Mouse (Mus musculus): ENCODE measurements around the gene Mcemp1. TPM values are rescaled to one million over a fixed set of nuclear protein-coding genes. Genes with fewer than 3 reads are reported as not detected.

The Mcemp1 gene
- 0.51 and 1.1 TPM in 2 replicates for polyA plus RNA-seq (2015; fragmentation: Nextera tagmentation; extraction: Ambion mirVana)

- Histone ChIP-seq H3K9me3 (no peaks in the 10 kb centered on the region), H3K4me2 (no peak within 1 kb of the TSS), H3K9ac (no peak within 1 kb of the TSS), H3K27me3 (no peaks in the 10 kb centered on the region), H3K4me3 (no peak within 1 kb of the TSS), H3K36me3 (no peaks in the 10 kb centered on the region), H3K4me1 (no peaks in the 10 kb centered on the region), H3K27ac (no peak within 1 kb of the TSS)
- WGBS = 68% methylated on average over 6 of the region's 6 CpGs
- no peak for ATAC-seq (ENCODE audit: insufficient number of reproducible peaks, low FRiP score, low TSS enrichment, low read depth)
These were observed at the start of gene Mcemp1 for GRCm38 (mm10) chr8:3665507-3665906. Gene Mcemp1 (plus strand): TSS chr8:3665754.

GRCm38 (mm10) chr8:3621199-3621970 lies 44.2 kb upstream of the Mcemp1 start, which contains the start of the genes Xab2 and Pet100:
Gene Xab2 (minus strand): TSS chr8:3621316.
Gene Pet100 (plus strand): TSS chr8:3621548.
- Histone ChIP-seq H3K9ac (peak within 1 kb of the TSS; percentile 70), H3K36me3 (peaks cover 23% of the 10 kb centered on the region), H3K9me3 (no peaks in the 10 kb centered on the region), H3K4me3 (peak within 1 kb of the TSS; percentile 72), H3K4me1 (peaks cover 21% of the 10 kb centered on the region), H3K27me3 (no peaks in the 10 kb centered on the region), H3K4me2 (peak within 1 kb of the TSS; percentile 73), H3K27ac (no peak within 1 kb of the TSS)
- under 1% methylated on average over 37 of the region's 37 CpGs for WGBS
- ATAC-seq (ENCODE audit: insufficient number of reproducible peaks, low FRiP score, low TSS enrichment, low read depth) = peak; percentile 98

- Histone ChIP-seq H3K36me3 (peaks cover 18% of the 10 kb centered on the region), H3K4me2 (peak overlapping the region; percentile 57), H3K27ac (no peak overlapping the region), H3K9me3 (no peaks in the 10 kb centered on the region), H3K27me3 (no peaks in the 10 kb centered on the region), H3K4me1 (peaks cover 21% of the 10 kb centered on the region), H3K4me3 (peak overlapping the region; percentile 72), H3K9ac (no peak overlapping the region; the same call in 1 of the 2 replicates)
- WGBS = 75% methylated on average over 8 of the region's 8 CpGs
- no peak for ATAC-seq (ENCODE audit: insufficient number of reproducible peaks, low FRiP score, low TSS enrichment, low read depth)
These were observed 43.4 kb upstream of the Mcemp1 start for GRCm38 (mm10) chr8:3622119-3622518.

DNA sequence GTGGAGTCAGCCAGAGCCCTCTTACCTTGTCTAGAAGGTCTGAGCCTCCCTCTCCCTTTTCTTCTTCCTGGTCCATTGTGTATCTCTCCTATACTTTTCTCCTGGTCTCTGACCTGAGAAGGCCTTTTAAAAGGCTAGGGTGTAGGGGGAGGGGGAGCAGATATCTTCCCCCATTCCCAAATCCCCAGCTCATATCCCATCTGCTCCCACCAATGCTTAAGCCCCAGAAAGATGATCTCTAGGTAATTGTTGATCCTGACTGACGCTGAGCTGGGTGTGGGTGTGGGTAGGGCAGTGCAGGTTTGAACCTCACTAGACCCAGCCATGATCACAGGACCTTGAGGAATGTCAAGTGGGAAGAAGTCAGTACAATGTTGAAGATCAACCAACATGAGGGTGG lies 40.1 kb upstream of the Mcemp1 start, which contains the start of gene Pcp2:
TSS of gene Pcp2 (minus strand) at position 101 of the 400 bp plus-strand sequence.
- no peak for ATAC-seq (ENCODE audit: insufficient number of reproducible peaks, low FRiP score, low TSS enrichment, low read depth)
- H3K27me3 ChIP-seq = peaks cover 13% of the 10 kb centered on the region; the same call in 1 of the 2 replicates
- WGBS = 64% methylated on average over 1 of the region's 1 CpGs

DNA sequence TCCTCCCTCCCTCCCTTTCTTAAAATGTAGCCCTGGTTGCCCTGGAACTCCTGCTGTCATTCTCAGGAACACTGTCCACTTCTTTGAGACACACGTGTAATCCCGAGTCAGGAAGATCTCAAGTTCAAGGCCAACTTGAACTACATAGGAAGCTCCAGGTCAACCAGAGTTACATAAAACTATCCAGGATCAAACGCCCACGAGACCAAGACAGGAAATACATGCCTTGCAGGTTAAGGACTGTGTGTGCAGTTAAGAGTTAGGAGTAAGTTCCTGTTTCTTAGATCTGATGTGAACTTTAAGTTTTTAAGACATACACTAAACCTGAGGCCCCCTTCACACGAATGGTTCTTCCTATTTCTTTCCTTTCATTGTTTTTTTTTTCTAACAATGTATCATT lies 38.6 kb upstream of the Mcemp1 start:
- 57% methylated on average over 5 of the region's 5 CpGs for WGBS
- no peak overlapping the region for H3K27ac ChIP-seq
- H3K36me3 ChIP-seq = no peaks in the 10 kb centered on the region

More for the DNA sequence above, 40.1 kb upstream of the Mcemp1 start, which contains the start of gene Pcp2:
- H3K4me2 ChIP-seq = no peak within 1 kb of the TSS
- H3K4me3 ChIP-seq = no peak within 1 kb of the TSS
- H3K4me1 ChIP-seq = peaks cover 10% of the 10 kb centered on the region
- H3K9me3 ChIP-seq = no peaks in the 10 kb centered on the region
- H3K9ac ChIP-seq = no peak within 1 kb of the TSS
- no peaks in the 10 kb centered on the region for H3K36me3 ChIP-seq
- H3K27ac ChIP-seq = no peak within 1 kb of the TSS

DNA sequence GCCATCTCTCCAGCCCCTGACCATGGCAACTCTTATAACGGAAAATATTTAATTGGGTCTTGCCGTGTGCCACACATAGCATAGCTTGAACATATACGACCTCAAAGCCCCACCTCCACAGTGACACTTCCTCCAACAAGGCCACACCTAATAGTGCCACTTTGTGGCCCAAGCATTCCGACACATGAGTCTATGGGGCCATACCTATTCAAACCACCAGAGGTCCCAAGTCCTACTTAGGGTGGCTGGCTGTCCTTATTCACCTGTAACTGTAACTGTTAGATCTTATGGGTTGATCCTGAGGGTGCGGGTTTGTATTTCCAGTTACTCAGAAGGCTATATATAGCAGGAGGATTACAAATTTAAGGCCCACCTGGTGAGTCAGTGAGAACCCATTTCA lies 37.5 kb upstream of the Mcemp1 start:
- 23% methylated on average over 5 of the region's 5 CpGs for WGBS
- no peak overlapping the region for H3K9ac ChIP-seq
- ATAC-seq (ENCODE audit: insufficient number of reproducible peaks, low FRiP score, low TSS enrichment, low read depth) = no peak
- H3K4me3 ChIP-seq = no peak overlapping the region
- no peak overlapping the region for H3K27ac ChIP-seq
- no peaks in the 10 kb centered on the region for H3K36me3 ChIP-seq
- no peak overlapping the region for H3K4me2 ChIP-seq
- H3K4me1 ChIP-seq = peaks cover 15% of the 10 kb centered on the region
- no peaks in the 10 kb centered on the region for H3K9me3 ChIP-seq
- peaks cover 21% of the 10 kb centered on the region; the same call in 1 of the 2 replicates for H3K27me3 ChIP-seq

More for the DNA sequence above, 38.6 kb upstream of the Mcemp1 start:
- Histone ChIP-seq H3K4me3 (no peak overlapping the region), H3K4me2 (no peak overlapping the region), H3K4me1 (peaks cover 19% of the 10 kb centered on the region), H3K27me3 (peaks cover 21% of the 10 kb centered on the region; the same call in 1 of the 2 replicates), H3K9me3 (no peaks in the 10 kb centered on the region), H3K9ac (no peak overlapping the region)
- ATAC-seq (ENCODE audit: insufficient number of reproducible peaks, low FRiP score, low TSS enrichment, low read depth) = no peak

DNA sequence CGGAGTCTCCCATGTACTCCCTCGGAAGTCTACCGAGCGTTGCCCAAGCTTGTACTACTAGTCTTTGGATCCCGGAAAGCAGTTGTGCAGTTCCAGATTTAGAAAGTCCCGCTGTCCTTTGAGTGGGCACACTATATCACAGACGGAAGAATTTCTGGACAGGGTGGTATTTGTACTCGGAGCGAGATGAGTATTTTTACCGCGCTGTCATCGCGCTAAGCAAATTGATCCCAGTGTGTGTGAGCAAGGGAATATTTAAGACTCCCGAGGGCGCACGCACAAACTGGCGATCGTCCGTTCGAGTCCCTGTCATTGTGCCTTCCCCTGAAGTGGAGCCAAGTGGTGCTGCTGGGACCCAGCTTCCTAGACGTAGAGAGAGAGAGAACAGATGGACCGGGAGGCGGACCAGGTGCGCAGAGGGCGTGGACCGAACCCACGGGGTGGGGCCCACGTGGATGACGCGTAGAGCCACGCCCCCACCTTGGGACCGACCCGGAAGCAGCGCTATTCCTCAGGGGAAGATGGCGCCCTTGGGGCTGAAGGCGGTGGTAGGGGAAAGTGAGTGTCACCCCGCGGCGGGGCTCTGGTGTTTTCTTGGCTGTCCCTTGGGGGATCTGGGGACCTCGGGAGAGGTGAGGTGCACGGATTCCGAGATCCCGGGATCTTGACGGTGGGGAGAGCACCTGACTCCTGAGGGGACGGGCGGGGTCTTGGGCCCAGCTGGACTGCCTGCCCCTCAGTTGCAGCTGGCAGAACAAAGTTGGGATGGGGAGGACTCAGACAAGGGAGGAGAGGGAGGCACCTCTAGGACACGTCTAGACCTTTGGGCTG lies 34.7 kb upstream of the Mcemp1 start, which contains the start of gene Stxbp2:
TSS of gene Stxbp2 (plus strand) at position 309 of the 831 bp plus-strand sequence.
- WGBS = 6% methylated on average over 47 of the region's 47 CpGs

DNA sequence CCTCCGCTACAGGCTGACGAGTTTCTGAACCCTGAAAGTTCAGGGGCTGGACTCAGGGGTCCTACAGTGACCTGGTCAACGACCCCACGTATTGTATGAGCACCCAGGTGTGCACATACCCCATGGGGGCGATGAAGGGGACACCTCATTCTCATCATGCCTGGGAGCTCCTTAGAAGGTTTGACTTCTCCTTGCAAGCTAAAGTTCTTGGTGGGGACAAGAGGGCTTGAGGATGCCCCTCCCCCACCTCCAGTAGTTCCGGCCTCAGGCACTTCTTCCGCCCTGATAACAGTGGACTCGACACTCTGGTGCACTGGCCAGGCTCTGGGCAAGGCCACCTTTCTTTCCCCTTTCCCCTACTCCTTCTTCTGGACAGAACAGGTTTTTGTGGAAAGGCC lies 34.1 kb upstream of the Mcemp1 start:
- WGBS = 17% methylated on average over 8 of the region's 8 CpGs
- peak overlapping the region; percentile 26; the same call in 1 of the 2 replicates for H3K9ac ChIP-seq

More for the DNA sequence above, 34.7 kb upstream of the Mcemp1 start, which contains the start of gene Stxbp2:
- Histone ChIP-seq H3K36me3 (no peaks in the 10 kb centered on the region), H3K9me3 (no peaks in the 10 kb centered on the region), H3K4me1 (peaks cover 15% of the 10 kb centered on the region), H3K4me2 (peak within 1 kb of the TSS; percentile 68), H3K27me3 (peaks cover 21% of the 10 kb centered on the region; the same call in 1 of the 2 replicates), H3K4me3 (peak within 1 kb of the TSS; percentile 49), H3K27ac (no peak within 1 kb of the TSS), H3K9ac (peak within 1 kb of the TSS; percentile 26)
- peak; percentile 75; the same call in 1 of the 2 replicates for ATAC-seq (ENCODE audit: insufficient number of reproducible peaks, low FRiP score, low TSS enrichment, low read depth)

DNA sequence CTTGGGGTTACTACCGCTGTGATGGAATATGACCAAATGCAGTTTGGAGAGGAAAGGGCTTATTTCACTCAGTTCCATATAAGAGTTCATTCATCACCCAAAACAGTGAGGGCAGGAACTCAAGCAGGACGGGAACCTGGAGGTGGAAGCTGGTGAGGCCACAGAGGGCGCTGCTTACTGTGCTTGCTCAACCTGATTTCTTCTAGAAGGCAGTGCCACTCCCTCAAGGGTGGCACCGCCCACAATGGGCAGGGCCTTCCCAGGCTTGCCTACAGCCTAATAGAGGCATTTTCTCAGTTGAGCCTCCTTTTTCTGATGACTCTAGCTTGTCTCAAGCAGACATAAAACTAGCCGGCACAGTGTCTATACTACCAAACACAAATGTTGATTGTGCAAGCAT lies 19.8 kb upstream of the Mcemp1 start:
- 16% methylated on average over 5 of the region's 5 CpGs for WGBS
- H3K9ac ChIP-seq = no peak overlapping the region
- no peaks in the 10 kb centered on the region for H3K4me1 ChIP-seq
- no peak overlapping the region for H3K4me2 ChIP-seq
- no peak for ATAC-seq (ENCODE audit: insufficient number of reproducible peaks, low FRiP score, low TSS enrichment, low read depth)
- no peaks in the 10 kb centered on the region for H3K9me3 ChIP-seq
- H3K4me3 ChIP-seq = no peak overlapping the region
- no peaks in the 10 kb centered on the region for H3K36me3 ChIP-seq
- no peaks in the 10 kb centered on the region for H3K27me3 ChIP-seq
- no peak overlapping the region for H3K27ac ChIP-seq

More for the DNA sequence above, 34.1 kb upstream of the Mcemp1 start:
- H3K4me1 ChIP-seq = peaks cover 15% of the 10 kb centered on the region
- no peaks in the 10 kb centered on the region for H3K9me3 ChIP-seq
- peak overlapping the region; percentile 68 for H3K4me2 ChIP-seq
- ATAC-seq (ENCODE audit: insufficient number of reproducible peaks, low FRiP score, low TSS enrichment, low read depth) = 0 out of 2 replicates have a peak, but pooled peaks have one; percentile 8
- H3K27me3 ChIP-seq = peaks cover 21% of the 10 kb centered on the region; the same call in 1 of the 2 replicates
- peak overlapping the region; percentile 49 for H3K4me3 ChIP-seq
- H3K27ac ChIP-seq = no peak overlapping the region
- 0 out of 2 replicates have a peak, but pooled peaks cover 4% of the 10 kb centered on the region for H3K36me3 ChIP-seq

DNA sequence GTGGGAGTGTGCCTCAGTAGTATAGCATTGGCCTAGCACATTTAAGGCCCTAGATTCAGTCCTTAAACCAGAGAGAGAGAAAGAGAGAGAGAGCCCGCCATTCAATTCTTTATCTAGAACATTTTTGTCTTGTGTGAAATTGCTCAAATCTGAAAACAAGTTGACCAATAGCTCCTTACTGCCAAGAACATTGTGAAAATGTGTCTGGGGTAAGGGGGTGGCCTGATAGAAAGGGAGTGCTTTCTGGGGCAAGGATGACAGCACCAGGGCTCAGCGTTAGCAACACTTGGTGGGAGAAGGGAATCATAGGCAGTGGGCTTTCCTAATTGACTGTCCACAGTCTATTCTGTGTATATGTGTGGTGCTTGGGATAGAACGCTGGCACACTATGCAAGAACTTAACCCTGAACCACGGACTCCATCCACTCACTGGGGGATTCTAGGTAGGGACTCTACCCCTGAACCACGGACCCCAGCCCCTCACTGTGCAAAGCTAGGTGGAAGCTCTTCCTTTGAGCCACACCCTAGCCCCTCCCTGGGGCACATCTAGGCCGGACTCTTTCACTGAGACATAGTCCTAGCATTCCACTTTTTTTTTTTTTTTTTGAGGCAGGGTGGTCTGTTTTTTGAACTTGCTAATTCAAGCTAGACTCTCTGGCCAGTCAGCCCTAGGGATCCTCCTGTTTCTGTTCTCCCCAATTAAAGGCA lies 18.6 kb upstream of the Mcemp1 start:
- H3K4me2 ChIP-seq = no peak overlapping the region
- no peaks in the 10 kb centered on the region for H3K36me3 ChIP-seq
- no peak overlapping the region for H3K9ac ChIP-seq
- no peaks in the 10 kb centered on the region for H3K27me3 ChIP-seq
- 83% methylated on average over 6 of the region's 6 CpGs for WGBS
- no peak overlapping the region for H3K27ac ChIP-seq
- no peak for ATAC-seq (ENCODE audit: insufficient number of reproducible peaks, low FRiP score, low TSS enrichment, low read depth)
- H3K4me1 ChIP-seq = no peaks in the 10 kb centered on the region
- no peak overlapping the region for H3K4me3 ChIP-seq
- H3K9me3 ChIP-seq = no peaks in the 10 kb centered on the region

GRCm38 (mm10) chr8:3647561-3647960 lies 18.0 kb upstream of the Mcemp1 start:
- Histone ChIP-seq H3K27me3 (no peaks in the 10 kb centered on the region), H3K36me3 (no peaks in the 10 kb centered on the region), H3K4me3 (no peak overlapping the region), H3K9me3 (no peaks in the 10 kb centered on the region), H3K4me1 (no peaks in the 10 kb centered on the region), H3K27ac (no peak overlapping the region), H3K4me2 (no peak overlapping the region), H3K9ac (no peak overlapping the region)
- no peak for ATAC-seq (ENCODE audit: insufficient number of reproducible peaks, low FRiP score, low TSS enrichment, low read depth)
- WGBS = 62% methylated on average over 4 of the region's 4 CpGs
